Mouse (Mus musculus) skeletal muscle tissue, adult 2 months (tissue): ENCODE results near the gene Sp7.

Experiments
- DNase-seq: peaks from one replicate; pipeline ENCODE4 v3.0.0-alpha.2; 2012; ENCODE audit warnings: low read depth, low spot score

Gene Sp7

GRCm38 (mm10) chr15:102366733-102367344 lies at the start of gene Sp7:
Sp7 (minus strand) TSS chr15:102367182.
- no peak for DNase-seq

GRCm38 (mm10) chr15:102413687-102414086 lies 46.7 kb upstream of the Sp7 start:
- no peak for DNase-seq

- DNase-seq = no peak
Measured at GRCm38 (mm10) chr15:102411077-102411476, 44.1 kb upstream of the Sp7 start.

GRCm38 (mm10) chr15:102409286-102409685 lies 42.3 kb upstream of the Sp7 start:
- DNase-seq = no peak

GRCm38 (mm10) chr15:102408558-102409130 lies 41.7 kb upstream of the Sp7 start:
- DNase-seq = no peak

- no peak for DNase-seq
Measured at GRCm38 (mm10) chr15:102407681-102408557, 40.9 kb upstream of the Sp7 start.

- DNase-seq = no peak
Measured at GRCm38 (mm10) chr15:102406912-102407580, 40.1 kb upstream of the Sp7 start.

- peak; percentile 86 for DNase-seq
Measured at GRCm38 (mm10) chr15:102406196-102406911, 39.4 kb upstream of the Sp7 start.

- peak; percentile 100 for DNase-seq
Measured at GRCm38 (mm10) chr15:102405489-102406195, 38.7 kb upstream of the Sp7 start, which contains the start of gene Sp1. Sp1 (plus strand) TSS chr15:102406143.

GRCm38 (mm10) chr15:102404608-102405488 lies 37.9 kb upstream of the Sp7 start:
- DNase-seq = no peak

GRCm38 (mm10) chr15:102402210-102402609 lies 35.2 kb upstream of the Sp7 start:
- DNase-seq = no peak

GRCm38 (mm10) chr15:102401278-102401677 lies 34.3 kb upstream of the Sp7 start:
- DNase-seq = no peak

- DNase-seq = no peak
Measured at GRCm38 (mm10) chr15:102400476-102401045, 33.6 kb upstream of the Sp7 start.

GRCm38 (mm10) chr15:102399229-102400221 lies 32.5 kb upstream of the Sp7 start:
- DNase-seq = peak; percentile 97

- DNase-seq = no peak
Measured at GRCm38 (mm10) chr15:102398629-102399028, 31.6 kb upstream of the Sp7 start.

GRCm38 (mm10) chr15:102395061-102395460 lies 28.1 kb upstream of the Sp7 start:
- DNase-seq = peak; percentile 43

GRCm38 (mm10) chr15:102393584-102394014 lies 26.6 kb upstream of the Sp7 start:
- DNase-seq = no peak

GRCm38 (mm10) chr15:102392520-102392919 lies 25.5 kb upstream of the Sp7 start:
- DNase-seq = no peak
